Mouse (Mus musculus) telencephalon, adult 2 months (tissue): ENCODE data around the gene Xntrpc.
A peak's percentile ranks its signal among the peaks of the same experiment; 100 is the strongest.
"Not testable (repeated sequence)": the region's sequence is repeated elsewhere in the genome, so short reads cannot be mapped to it uniquely, and the experiment has no call there.

Experiments
- DNase-seq: peaks from one replicate; pipeline ENCODE4 v3.0.0-alpha.2; 2011; ENCODE audit warnings: low read depth, low spot score

Xntrpc gene

GRCm38 (mm10) chr7:102065046-102065891 is at the start of gene Xntrpc, which contains the start of the genes Rnf121 and Xndc1:
Gene Xntrpc, plus strand, starts transcription at chr7:102065713.
Gene Rnf121, minus strand, starts transcription at chr7:102065469.
Gene Xndc1, plus strand, starts transcription at chr7:102065511.
- DNase-seq: peak; percentile 96

GRCm38 (mm10) chr7:102016936-102017335 is 48.6 kb upstream of the Xntrpc start:
- no peak for DNase-seq

GRCm38 (mm10) chr7:102017452-102017851 is 48.1 kb upstream of the Xntrpc start:
- DNase-seq: no peak

GRCm38 (mm10) chr7:102018034-102018433 is 47.5 kb upstream of the Xntrpc start:
- no peak for DNase-seq

- DNase-seq: no peak
Measured at GRCm38 (mm10) chr7:102018590-102018989, 46.9 kb upstream of the Xntrpc start, which contains the start of gene Il18bp. Gene Il18bp, minus strand, starts transcription at chr7:102018690.

DNA sequence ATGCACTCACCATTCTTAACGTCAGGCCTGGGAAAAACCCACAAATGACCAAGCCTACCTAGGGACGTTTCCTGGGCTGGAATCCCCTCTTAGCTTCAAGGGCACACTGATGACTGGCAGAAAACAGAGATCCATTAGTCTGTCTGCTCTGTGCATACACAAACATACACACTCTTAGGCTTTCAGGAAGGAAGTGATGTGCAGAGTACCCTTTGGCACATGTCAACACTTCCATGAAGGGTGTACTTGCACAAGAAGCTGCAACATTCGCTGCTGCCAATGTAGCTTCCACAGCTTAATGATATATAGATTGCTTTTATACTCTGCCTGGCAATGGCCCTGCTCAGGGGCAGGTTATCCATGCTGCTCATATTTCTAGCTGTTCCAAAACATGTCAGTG is 46.2 kb upstream of the Xntrpc start:
- no peak for DNase-seq

- DNase-seq: not testable (repeated sequence)
Measured at GRCm38 (mm10) chr7:102020934-102021333, 44.6 kb upstream of the Xntrpc start.

DNA sequence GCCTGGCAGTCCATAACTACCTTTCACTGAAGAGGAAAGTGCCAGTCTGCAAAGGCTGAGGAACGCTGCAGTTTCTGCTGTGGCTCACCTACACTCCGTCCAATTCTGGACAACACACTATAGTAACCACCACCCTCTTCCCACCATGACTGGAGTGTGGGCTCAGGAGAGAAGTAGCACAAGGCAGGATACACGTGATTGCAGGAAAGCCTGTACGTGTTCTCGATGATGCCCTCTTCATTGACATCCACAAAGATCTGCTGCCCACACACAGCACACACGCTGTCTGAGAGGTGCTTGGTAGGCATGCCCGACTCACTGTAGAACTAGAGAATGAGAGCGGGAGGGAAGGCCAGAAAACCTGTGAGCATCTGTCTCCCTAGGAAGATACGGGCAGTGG is 41.7 kb upstream of the Xntrpc start:
- peak; percentile 43 for DNase-seq

DNA sequence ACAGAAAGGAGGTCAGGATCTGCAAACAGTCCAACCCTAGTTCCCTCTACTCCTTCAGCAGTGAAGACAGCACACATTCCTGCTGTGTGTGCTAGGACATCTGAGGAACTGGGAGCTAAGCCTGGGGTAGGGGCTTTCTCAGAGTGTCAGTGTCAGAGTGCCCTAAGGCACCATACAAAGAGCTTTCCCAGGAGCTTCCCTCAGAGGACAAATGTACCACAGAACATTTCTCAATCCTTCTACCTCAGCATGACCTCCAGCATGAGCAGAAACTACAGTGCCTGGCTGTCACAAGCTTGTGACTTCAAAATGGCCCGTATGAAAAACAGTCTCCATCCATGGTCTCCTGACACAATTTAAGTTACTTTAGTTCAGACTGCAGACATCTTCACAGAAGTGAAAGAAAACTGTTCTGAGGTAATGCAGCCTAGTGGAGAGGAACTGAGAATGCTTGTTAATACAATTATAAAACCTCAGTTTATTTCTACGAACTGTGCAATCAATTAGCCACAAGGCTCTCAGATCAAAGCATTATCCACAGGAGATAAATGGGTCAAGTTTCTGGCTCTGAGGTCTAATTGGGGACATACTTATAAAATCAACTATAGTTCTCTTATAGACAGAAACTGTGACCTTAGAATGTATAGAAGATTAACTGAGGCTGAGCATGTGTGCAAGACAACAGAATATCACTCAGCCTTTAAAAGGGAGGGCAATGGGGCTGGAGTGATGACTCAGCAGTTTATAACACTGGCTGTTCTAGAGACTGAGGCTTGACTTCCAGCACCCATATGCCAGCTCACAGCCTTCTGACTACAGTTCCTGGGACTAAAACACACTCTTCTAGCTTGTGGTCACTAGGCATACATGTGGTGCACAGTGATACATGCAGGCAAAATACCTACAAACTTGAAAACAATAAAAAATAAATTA is 40.1 kb upstream of the Xntrpc start:
- DNase-seq: no peak

DNA sequence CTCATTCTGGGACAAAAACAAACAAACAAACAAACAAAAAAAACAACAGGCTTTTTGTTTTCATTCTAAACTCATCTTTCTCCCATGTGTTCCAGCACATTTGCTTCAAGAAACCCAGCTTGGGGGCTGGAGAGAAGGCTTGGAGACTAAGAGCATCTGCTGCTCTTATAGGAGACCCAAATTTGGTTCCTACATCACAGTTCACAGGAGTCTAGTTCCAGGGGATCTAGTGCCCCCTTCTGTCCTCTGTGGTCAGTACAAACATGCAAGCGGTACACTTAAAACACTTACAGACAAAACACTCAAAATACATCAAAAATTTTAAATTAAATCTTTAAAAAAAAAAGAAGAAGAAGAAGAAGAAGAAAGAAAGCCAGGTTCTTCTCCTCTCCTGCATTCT is 30.6 kb upstream of the Xntrpc start:
- no peak for DNase-seq

DNA sequence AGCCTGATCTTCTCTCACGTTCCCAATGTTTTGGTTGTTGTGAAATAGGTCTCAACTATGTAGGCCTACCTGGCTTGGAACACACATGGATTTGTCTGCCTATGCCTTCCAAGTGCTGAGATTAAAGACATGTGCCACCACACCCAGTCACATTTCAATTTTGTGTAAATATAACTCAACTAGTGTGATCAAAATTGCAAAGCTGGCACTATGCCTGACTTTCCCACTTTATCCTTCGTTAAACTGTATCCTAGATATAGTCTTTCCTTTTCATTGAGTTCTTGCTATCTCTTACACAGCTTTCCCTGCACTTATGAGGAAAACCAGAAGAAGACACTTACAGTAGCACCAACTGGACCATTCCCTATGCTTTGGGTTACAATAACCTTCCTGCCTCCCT is 30.0 kb upstream of the Xntrpc start:
- DNase-seq: no peak

GRCm38 (mm10) chr7:102037318-102037717 is 28.2 kb upstream of the Xntrpc start:
- DNase-seq: no peak

GRCm38 (mm10) chr7:102042314-102042713 is 23.2 kb upstream of the Xntrpc start:
- DNase-seq: no peak

- DNase-seq: not testable (repeated sequence)
Measured at GRCm38 (mm10) chr7:102048524-102048923, 17.0 kb upstream of the Xntrpc start.

GRCm38 (mm10) chr7:102061353-102061752 is 4.2 kb upstream of the Xntrpc start:
- no peak for DNase-seq

DNA sequence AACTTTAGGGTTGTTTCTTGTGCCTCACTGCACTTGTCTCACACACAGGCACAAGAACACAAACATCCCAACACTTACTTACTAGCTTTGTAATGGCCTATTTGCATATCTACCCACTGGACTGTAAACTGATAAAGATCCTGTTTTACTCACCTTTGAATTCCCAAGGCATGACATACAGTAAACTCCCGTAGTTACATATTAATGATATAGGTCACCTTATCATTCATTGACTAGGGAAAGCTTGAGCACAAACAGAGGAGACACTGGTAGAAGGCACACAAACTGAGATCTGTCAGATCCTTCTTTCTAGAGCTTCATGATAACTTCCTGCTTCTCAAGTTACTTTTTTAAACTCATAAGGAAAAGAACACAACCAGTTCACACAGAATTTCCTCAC is 3.3 kb upstream of the Xntrpc start:
- DNase-seq: no peak

GRCm38 (mm10) chr7:102063891-102064290 is 1.6 kb upstream of the Xntrpc start:
- DNase-seq: no peak

DNA sequence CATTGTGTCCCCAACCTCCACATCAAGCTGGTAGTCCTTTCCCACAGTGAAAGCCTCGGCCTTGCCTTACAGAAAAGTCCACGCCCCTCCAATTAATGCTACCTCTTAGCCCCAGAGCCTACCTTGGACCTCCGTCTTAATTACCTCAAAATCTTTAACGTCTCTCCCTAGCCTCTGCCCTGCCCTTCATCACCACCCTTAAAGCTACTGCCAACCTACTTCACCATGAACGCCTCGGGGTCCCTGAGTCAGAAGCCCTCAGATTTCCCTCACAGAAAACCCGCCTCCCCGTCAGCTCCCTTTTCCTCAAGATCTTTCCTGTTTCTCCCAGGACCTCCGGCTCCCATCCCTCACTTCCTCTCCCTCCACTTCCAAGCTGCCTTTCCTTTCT is 863 bp upstream of the Xntrpc start:
- no peak for DNase-seq

- no peak for DNase-seq
Measured at GRCm38 (mm10) chr7:102066363-102066762, 850 bp downstream of the Xntrpc start.

GRCm38 (mm10) chr7:102076714-102077296 is 11.3 kb downstream of the Xntrpc start:
- no peak for DNase-seq

DNA sequence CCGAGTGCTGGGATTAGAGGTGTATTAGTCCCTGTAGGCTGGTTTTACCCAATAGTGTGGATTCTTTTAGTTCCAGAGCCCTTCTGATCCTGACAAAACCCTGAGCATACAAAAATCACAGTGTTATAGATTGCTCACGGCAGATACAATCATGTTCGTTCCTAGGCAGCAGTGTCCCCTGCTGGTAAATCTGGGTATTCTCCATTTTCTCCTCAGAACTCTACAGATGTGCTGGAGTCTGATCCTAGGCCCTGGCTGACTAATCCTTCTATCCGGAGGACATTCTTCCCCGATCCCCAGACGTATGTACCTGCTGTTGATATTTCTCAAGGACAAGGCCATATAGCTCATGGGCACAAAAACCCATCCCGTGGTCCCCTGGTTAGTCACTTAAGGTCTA is 13.0 kb downstream of the Xntrpc start:
- no peak for DNase-seq

DNA sequence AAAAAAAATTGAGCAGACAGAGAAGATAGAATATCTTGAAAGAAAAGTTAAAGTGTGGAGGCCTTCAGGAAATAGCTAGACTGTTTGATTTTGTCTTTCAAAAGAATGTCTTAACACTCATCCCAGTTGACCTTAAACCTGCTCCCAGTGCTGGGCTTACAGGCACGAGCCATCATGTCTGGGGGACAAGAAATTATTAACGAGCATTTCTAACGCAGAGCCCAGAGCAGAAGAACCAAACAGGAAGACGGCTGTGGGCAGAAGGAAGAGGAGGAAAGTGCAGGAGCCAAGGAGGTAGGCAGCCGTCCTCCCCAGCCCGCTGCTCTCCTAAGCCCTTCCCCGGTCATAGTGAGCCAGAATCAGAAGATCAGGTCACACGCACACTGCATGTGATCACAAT is 14.8 kb downstream of the Xntrpc start:
- no peak for DNase-seq
